Mouse (Mus musculus) brown adipose tissue, adult 24 weeks (tissue): ENCODE measurements around the gene Prkaa1. TPM values are rescaled to one million over a fixed set of nuclear protein-coding genes. Genes with fewer than 3 reads are reported as not detected.

Source experiments
- H3K27ac ChIP-seq: fragments of 200-500 bp; replicated peaks from 2 replicates; pipeline ENCODE4 v1.5.1; 2012; ENCODE audit warnings: low read depth, mild to moderate bottlenecking, low read length
- H3K4me1 ChIP-seq: fragments of 200-500 bp; 2 replicates; pipeline ENCODE4 v1.6.1; 2012; ENCODE audit warnings: low read length, mixed read lengths; ENCODE audit not compliant: control insufficient read depth, insufficient read depth, insufficient read length
- H3K4me3 ChIP-seq: fragments of 200-500 bp; 2 replicates; pipeline ENCODE4 v1.5.1; 2012; ENCODE audit warnings: low read depth, mild to moderate bottlenecking, low read length, moderate library complexity; ENCODE audit not compliant: insufficient read depth
- polyA plus RNA-seq: library from polyadenylated mRNA; stranded (reverse); fragments of >200 nt; gene quantifications from 2 replicates; pipeline ENCODE4 v1.2.4, GENCODE M21; 2012; ENCODE audit not compliant: missing spikeins, insufficient read depth, insufficient read length

Gene Prkaa1
- polyA plus RNA-seq, 1 experiment, result 23.4 TPM

DNA sequence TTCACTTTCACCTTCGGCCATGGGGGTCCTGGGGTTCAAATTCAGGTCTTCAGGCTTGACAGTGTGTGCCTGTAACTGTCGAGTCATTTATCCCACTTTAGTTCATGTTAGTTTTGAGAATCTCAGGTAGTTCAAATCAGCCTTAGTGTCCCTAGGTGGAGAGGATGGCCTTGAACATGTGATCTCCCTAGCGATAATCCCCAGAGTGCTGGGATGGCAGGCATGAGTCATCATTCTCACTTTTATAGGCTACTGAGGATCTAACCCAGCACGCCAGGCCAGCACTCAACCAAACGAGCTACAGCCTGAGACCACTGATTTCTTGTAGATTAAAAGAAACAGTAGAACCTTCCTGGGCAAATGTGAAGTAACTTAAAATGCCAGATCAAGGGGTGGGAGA, 1.6 kb upstream of the Prkaa1 start:
- Histone ChIP-seq H3K4me1 (peaks cover 8% of the 10 kb centered on the region; the same call in 1 of the 2 replicates), H3K4me3 (no peak overlapping the region), H3K27ac (peak overlapping the region; percentile 28; the same call in 1 of the 2 replicates)

DNA sequence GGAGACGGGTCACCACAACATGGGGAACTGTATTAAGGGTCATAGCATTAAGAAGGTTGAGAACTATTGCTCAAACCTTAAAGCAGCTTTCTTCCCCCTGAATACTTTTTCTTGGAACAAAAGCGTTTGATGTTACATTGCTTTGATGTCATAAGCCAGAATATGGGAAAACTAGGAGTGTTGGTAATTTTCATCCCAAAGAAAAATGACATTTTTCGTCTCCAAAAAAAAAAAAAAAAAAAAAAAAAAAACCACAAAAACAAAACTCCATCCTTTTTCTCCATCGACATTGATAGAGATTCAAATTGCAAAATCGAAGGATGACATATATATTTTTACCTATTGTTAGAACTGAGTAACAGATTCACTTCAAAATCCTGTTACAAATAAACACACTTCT, 947 bp upstream of the Prkaa1 start:
- Histone ChIP-seq H3K4me3 (no peak overlapping the region), H3K27ac (no peak overlapping the region), H3K4me1 (peaks cover 8% of the 10 kb centered on the region; the same call in 1 of the 2 replicates)

DNA sequence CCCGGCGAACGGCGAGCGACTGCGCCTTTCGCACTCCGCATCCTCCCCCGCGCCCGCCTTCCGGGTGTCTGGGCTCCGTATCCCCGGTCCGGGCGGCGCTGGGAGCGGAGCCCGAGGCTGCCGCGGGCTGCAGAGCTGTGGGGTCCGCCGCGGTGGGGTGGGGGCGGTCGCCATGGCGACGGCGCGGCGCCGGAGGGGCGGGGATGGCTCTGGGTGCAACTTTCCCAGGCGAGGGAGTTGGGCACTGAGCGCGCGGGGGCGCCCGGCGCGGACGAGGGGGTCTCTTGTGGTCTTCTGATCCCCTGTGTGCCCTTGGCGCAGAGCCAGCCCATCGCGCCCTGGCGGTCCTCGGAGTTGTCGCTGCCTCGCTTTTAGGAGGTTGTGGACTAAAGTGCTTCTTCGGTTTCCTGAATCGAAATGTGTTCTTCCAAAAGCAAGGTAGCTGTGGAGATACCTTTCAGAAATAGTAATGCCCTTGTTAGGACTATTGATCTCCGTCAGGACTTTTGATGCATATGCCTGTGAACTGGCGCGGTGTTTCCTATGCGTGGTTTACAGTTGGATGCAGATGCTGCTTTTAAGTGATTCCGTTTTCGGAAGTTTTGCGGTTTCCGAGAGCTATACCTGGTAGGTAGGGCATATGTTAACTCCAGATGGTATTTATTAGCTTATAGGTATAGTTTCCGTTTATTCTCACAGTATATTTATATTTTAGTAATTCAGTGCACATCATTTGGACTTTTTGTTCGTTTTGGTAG, 539 bp downstream of the Prkaa1 start:
- peak overlapping the region; percentile 58; the same call in 1 of the 2 replicates for H3K27ac ChIP-seq
- peaks cover 12% of the 10 kb centered on the region; the same call in 1 of the 2 replicates for H3K4me1 ChIP-seq
- H3K4me3 ChIP-seq, result peak overlapping the region; percentile 79

DNA sequence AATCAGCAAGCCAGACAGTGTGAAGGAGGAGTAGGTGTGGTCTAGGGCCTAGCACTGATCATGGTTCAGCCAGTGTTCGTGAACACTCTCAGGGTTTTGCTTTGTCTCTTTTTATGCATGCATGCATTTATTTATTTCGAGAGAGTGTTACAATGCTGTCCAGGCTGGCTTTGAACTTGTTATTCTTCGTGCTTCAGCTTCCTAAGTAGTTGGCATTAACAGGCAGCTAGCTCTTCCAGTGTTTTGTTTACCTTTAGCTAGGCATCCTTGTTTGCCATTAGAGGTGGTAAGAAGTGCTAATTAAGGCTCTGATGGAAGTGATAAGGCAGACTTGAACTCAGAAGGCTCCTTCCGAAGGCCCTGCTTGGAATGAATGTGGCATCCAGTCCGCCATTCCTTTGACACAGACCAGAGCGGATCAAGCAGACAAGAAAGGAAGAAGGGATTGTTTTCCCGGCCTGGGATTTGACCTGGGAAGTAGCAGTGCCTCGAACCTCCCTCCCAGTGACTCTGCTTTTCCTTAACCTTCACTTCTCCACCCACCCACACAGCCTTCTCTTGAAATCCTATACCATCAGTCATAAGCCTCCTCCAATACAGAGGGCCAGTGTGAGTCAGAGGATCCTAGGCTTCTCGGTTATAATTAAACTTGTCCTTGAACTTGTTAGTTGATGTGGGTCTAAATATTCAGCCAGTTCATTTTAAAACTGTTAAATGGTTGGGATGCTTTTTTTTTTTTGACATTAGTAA, 1.7 kb downstream of the Prkaa1 start:
- peak overlapping the region; percentile 7 for H3K27ac ChIP-seq
- H3K4me1 ChIP-seq, result peaks cover 19% of the 10 kb centered on the region
- H3K4me3 ChIP-seq, result peak overlapping the region; percentile 18

DNA sequence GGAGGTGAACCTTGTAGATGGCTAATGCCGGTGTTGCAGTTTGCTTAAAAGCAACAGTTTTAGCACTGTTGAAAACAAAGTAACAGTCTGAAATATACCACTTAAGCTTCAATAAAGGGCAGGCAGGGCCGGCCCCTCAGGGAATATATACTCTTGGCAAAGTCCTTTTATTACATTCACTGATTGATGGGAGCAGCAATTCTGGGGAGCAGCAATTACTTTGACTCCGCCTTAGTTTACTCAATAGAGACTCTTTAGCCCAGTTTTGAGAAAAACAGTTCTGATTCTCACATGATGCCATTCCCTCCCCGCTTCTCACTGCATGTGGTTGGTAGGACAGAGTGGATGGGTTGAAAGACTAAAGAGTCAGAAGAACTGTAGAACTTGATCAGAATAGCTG, 5.5 kb downstream of the Prkaa1 start:
- Histone ChIP-seq H3K4me3 (no peak overlapping the region), H3K4me1 (peaks cover 19% of the 10 kb centered on the region), H3K27ac (peak overlapping the region; percentile 76)

DNA sequence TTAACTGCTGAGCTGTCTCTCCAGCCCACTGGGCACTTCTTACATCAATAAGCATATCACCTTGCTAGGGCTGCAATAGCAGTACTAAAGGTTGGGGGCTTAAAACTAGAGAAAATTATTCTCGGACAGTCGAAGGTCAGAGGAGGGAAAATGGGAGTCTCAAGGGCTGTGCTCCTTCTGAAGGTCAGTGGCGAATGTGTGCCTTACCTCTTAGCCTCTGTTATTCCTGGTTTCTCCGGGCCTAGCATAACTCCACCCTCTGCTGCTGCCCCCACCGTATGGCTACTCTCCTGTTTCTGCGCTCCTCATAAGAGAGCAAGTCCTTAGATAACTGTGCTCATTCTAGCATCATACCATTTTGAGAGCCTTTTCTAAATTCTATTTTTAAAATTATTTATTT, 8.5 kb downstream of the Prkaa1 start:
- Histone ChIP-seq H3K4me3 (no peak overlapping the region), H3K27ac (no peak overlapping the region), H3K4me1 (peaks cover 22% of the 10 kb centered on the region)

DNA sequence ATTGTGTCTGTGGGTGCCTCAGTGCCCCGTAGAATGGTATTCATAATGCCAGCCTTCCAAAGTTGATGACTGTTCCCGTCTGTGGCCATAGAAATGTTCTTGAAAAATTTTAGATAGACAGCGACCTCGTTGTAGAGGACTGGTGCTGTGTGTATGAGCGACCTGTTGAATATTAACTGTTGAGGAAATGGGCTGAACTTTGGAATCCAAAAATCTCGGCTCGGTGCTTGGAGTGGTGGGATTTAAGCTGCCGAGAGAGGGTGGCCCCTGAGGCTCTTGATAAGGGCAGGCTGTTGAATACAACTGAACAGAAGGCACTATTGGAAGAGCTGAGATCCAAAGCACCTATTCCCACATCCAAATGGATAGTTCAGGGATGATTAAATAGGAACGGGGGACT, 11.0 kb downstream of the Prkaa1 start:
- H3K4me1 ChIP-seq, result peaks cover 24% of the 10 kb centered on the region
- H3K27ac ChIP-seq, result no peak overlapping the region
- no peak overlapping the region for H3K4me3 ChIP-seq

DNA sequence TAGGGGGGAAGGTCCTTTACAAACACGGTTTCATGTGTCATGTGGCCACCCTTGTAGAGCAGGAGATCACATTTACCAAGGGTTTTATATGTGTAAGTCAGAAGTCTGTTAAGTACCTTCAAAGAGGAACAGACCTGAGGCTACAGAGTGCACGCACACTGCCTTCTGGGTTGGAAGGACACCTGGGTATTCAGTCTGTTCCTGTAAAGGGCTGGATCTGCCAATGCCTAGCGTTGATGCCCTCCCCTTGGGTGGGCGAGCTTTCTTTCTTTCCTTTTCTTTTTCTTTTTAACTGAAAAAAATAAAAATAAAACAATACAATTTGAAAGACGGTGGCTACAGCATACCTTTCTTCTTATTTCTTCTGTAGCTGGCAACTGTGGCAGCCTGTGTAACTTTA, 11.4 kb downstream of the Prkaa1 start:
- no peak overlapping the region for H3K27ac ChIP-seq
- no peak overlapping the region for H3K4me3 ChIP-seq
- H3K4me1 ChIP-seq, result peaks cover 22% of the 10 kb centered on the region

DNA sequence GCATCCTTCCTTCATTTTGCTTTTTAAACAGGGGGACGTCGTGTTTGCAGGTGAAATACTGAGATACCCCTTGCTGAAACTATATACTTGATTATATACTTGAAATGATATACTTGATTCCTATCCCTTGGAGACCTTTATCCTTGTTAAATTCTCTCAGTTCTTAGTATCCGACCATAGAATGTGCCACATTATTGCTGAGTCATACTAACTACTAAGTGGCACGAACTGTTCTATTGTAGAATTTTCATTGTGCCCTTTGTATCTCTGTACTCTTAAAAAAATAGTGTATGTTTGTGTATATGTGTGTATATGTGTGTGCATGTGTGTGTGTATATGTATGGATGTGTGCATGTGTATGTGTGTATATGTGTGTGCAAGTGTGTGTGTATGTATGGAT, 12.7 kb downstream of the Prkaa1 start:
- peaks cover 19% of the 10 kb centered on the region for H3K4me1 ChIP-seq
- no peak overlapping the region for H3K27ac ChIP-seq

DNA sequence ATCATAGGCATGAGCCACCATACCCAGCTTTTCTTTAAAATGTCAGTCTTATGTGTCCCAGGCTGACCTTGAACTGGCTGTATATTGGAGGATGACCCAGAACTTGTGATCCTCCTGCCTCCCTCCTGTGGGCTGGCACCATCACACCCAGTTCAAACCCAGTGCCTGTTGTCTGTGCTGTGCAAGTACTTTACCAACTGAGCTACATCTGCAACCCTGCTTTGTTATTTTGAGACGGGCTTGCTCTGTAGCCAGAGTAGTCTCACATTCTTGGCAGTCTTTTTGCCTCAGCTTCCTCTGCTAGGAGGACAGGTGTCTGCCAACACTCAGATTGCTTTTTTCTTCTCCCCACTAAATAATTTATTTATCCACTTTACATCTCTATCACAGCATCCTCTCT, 13.7 kb downstream of the Prkaa1 start:
- Histone ChIP-seq H3K27ac (no peak overlapping the region), H3K4me3 (no peak overlapping the region), H3K4me1 (peaks cover 19% of the 10 kb centered on the region)

More for the DNA sequence above, 12.7 kb downstream of the Prkaa1 start:
- H3K4me3 ChIP-seq, result no peak overlapping the region

DNA sequence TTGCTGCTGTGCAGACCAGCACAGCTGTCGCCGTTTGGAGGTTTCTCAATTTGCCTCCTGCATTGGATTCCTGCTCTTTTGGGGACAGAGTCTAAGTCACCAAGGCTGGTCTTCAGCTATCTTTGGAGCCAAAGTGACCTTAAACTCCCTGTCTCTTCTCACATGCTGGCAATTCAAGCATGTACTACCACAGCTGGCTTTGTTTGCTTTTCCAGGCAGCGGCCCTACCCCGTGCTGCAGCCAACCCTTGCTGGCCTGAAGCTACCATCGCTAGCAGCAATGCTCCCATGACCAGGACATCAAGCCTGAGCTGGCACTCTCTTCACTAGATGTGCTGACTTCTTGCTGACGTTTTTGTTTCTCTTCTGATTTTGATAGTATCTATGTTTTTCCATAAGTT, 15.2 kb downstream of the Prkaa1 start:
- no peak overlapping the region for H3K27ac ChIP-seq
- H3K4me3 ChIP-seq, result no peak overlapping the region
- H3K4me1 ChIP-seq, result peaks cover 19% of the 10 kb centered on the region

DNA sequence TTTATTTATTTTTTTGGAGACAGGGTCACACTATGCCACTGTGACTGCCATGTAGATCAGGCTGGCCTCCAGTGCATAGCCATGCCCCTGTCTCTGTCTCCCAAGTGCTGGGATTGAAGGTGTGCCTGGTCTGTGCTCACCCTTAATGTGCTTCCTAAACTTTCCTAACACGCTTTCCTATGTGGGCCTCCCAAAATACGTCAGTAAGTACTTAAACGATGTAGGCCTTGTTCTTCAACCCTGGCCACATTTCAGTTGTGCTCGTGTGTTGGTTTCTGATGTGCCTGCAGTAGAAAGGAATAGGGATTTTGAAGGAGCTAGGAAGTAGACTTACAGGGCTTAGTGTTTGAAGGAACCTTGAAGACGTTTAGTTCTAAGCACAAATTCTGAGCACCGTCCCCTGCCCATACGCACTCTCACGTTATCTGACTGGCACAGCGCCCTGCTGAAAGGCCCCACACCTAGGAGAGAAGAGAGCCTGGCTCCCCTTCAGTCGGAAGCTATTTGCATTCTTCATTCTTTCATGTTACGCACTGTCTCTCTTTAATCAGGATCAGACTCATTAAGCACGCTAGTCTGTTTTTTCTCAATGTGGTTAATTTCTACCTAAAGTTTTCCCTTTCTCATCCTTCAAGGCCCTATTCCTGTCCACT, 21.6 kb downstream of the Prkaa1 start:
- H3K4me1 ChIP-seq, result no peaks in the 10 kb centered on the region
- H3K27ac ChIP-seq, result no peak overlapping the region

DNA sequence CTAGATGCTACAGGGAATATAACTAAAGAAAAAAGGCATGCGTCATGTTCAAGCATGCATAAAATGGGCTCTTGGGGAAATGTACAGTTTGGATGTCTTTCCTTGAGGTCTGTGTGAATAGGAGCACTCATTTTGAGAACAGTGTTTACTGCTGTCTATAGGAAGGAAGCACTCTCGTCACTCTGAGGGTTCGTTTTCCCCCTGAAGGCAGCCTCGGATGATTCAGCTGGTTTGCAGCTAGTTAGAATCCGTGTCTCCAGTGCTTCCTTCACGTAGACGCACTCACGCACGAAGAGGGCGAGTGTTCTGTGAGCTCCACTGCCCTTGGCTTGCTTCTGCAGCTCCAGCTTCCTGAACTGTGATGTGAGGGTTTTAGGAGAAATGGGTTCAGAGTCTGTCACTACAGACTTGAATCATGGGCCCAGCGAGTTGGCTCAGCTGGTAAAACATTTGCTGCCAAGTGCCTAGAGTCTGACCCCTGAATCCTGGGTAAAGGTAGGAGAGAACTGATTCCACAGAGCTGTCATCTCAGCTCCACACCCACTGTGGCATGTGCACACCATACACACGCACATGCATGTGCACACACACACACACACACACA, 29.7 kb downstream of the Prkaa1 start:
- Histone ChIP-seq H3K4me1 (no peaks in the 10 kb centered on the region), H3K4me3 (no peak overlapping the region), H3K27ac (no peak overlapping the region)

More for the DNA sequence above, 21.6 kb downstream of the Prkaa1 start:
- no peak overlapping the region for H3K4me3 ChIP-seq

DNA sequence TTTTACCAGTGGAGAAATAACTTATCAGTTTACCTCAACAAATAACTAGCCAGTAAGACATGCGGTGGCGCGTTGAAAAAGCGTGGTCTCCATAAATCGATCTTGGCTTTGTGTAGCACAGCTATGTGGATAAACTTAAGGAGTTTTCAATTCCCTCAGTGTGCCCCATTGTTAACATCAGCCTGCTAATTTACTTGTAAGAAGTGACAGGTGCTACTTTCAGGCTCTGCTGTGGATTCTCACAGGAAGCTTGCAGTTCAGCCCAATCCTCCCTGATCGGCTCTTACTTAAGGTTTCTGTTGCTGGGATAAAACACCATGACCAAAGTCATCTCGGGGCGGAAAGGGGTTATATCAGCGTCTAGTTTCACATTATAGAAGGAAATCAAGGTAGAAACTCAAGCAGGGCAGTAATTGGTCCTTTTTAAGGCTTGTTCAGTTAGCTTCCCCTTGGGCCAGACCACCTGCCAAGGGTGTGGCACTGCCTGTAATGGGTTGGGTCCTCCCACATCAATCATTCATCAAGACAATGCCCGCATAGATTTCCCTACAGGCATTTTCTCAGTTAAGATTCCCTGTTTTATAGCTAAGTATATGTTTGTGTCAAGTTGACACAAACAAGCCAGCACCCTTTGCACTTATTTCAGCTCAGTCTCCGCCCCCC, 41.1 kb downstream of the Prkaa1 start:
- H3K27ac ChIP-seq, result 0 out of 2 replicates have a peak overlapping the region, but pooled peaks have one; percentile 57
- peak overlapping the region; percentile 96 for H3K4me3 ChIP-seq
- H3K4me1 ChIP-seq, result no peaks in the 10 kb centered on the region
